Mouse (Mus musculus): ENCODE measurements around the gene Stam2. TPM values are rescaled to one million over a fixed set of nuclear protein-coding genes. Genes with fewer than 3 reads are reported as not detected.

Gene Stam2
- 1 to 10 TPM; 2.5 to 7.0 TPM for polyA plus RNA-seq (2012; fragmentation: generic; extraction: Trizol)

GRCm38 (mm10) chr2:52742256-52743158 lies at the start of gene Stam2:
Stam2 (minus strand) TSS chr2:52742281.

DNA sequence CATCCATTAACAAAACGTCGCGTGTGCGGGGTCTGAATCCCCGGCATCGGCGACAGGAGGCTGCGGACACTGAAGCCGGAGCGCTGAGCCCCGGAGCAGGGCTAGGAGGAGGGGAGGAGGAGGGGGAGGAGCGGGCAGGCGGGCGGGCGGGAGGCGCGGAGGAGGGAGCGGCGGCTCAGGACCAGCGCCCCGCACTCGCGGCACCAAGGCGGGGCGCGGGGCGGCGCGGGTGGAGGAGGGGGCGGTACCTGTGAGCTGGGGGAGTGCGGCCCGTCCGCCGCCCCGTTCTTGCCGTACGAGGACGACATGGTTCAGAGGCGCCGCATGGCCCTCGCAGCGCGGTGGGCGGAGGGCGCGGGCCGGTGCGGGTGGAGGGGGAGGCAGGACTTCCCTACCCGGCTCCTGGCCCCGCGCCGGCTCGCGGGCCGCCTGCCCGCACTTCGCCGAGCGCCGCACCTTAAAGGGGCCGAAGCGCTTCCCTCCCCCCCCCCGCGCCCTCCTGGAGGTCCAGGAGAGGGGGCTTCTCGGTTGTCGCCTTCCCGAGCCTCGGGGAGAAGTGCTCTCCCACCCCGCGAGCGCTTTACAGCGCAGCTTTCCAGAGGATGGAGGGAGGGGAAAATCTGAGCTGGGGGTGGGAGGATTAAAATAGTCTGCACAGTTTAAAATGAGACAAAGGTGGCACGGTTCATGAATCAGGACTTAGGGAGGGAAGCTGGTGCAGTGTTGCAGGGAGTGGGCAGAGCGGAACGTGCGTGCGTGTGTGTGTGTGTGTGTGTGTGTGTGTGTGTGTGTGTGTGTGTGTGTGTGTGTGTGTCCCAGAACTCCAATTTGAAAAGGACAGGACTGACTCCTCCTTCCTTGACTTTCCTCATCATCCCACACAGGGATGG lies 65.8 kb downstream of the Stam2 start, which contains the start of gene Cacnb4:
Gene Cacnb4 (minus strand): TSS at position 809 of the 890 bp plus-strand sequence.

Other genes with a start within 250 kb of the Stam2 start
- gene Cacnb4, start 65.5 kb downstream of the Stam2 start, polyA plus RNA-seq (2012; fragmentation: generic; extraction: Trizol): under 1 TPM; under 0.01 to 0.06 TPM
- gene Fmnl2, start 115.6 kb upstream of the Stam2 start, polyA plus RNA-seq (2012; fragmentation: generic; extraction: Trizol): 1 to 10 TPM in 1 of 2 experiments, under 1 TPM in 1; 0.43 to 4.4 TPM